8 mouse cellular contexts compared by ENCODE assay signal in genomic region chr8:110940682-110941452, GRCm38 (mm10). TPM values are rescaled to one million over a fixed set of nuclear protein-coding genes. Genes with fewer than 3 reads are reported as not detected.
A peak's percentile ranks its signal among the peaks of the same experiment; 100 is the strongest.
DNase-seq lines count a peak whose midpoint lies in the region; ATAC-seq and TF ChIP-seq lines count a peak whose summit lies in the region.
"Had no signal": no experiment of that assay in that cellular context is flagged by ENCODE, and none has a peak within 500 bp of the region (broad histone marks: within the 10 kb centered on the region; RNA-seq: fewer than 3 reads in every experiment).

No protein-coding gene starts in this region.

- no peak overlapping the region; the same call in 1 of the 2 replicates for H3K9ac ChIP-seq in CH12.LX (ENCODE audit: insufficient read depth, low read depth)
- no peak overlapping the region for H3K9ac ChIP-seq in limb, embryonic 15.5 days

- no peaks in the 10 kb centered on the region for H3K27me3 ChIP-seq in kidney, adult 2 months (replicated peaks; ENCODE audit: control insufficient read depth, insufficient read depth, low read length)
- H3K27me3 ChIP-seq in CH12.LX (replicated peaks), result no peaks in the 10 kb centered on the region
- no peaks in the 10 kb centered on the region for H3K27me3 ChIP-seq in limb, embryonic 15.5 days

- H3K4me1 ChIP-seq in kidney, adult 2 months (ENCODE audit: control insufficient read depth, insufficient read depth, low read length), result peaks cover 15% of the 10 kb centered on the region
- peaks cover 27 to 95% of the 10 kb centered on the region in 2 experiments for H3K4me1 ChIP-seq in CH12.LX (ENCODE audit: control insufficient read depth in 1 of 2, insufficient read depth in 2 of 2)
- peaks cover 40% of the 10 kb centered on the region for H3K4me1 ChIP-seq in limb, embryonic 15.5 days

- dilution Hi-C loops in CH12.LX (cut with MboI; ENCODE audit: extremely low pct_ligation_motif_present, extremely low pct_unique_long_range_greater_than_20kb, low sequenced_read_pairs), result no loop called here

- no peak for ATAC-seq in limb, embryonic 15.5 days (ENCODE audit: insufficient number of reproducible peaks, low FRiP score, low TSS enrichment, low read depth)

- in situ Hi-C loops in CH12.LX (cut with MboI; ENCODE audit: low pct_ligation_motif_present, low pct_unique_long_range_greater_than_20kb, low sequenced_read_pairs), result no loop called here

- peak overlapping the region; percentile 57; the same call in 1 of the 2 replicates for H3K4me2 ChIP-seq in CH12.LX (ENCODE audit: insufficient read depth, low read depth, poor library complexity, severe bottlenecking)
- H3K4me2 ChIP-seq in limb, embryonic 15.5 days, result no peak overlapping the region

- H3K4me3 ChIP-seq in kidney, adult 2 months (ENCODE audit: insufficient read depth, low read depth, low read length), result no peak overlapping the region
- H3K4me3 ChIP-seq in CH12.LX (replicated peaks in 1 of 3; ENCODE audit: low read depth in 2 of 3, low read length in 2 of 3, poor library complexity in 1 of 3), result no peak overlapping the region
- H3K4me3 ChIP-seq in limb, embryonic 15.5 days, result no peak overlapping the region
- H3K4me3 ChIP-seq: hindbrain, embryonic 10.5 days had no signal

- no peak for TF ChIP-seq RAD21 in CH12.LX (IDR thresholded peaks at IDR 0.05; ENCODE audit: low read depth, low read length)

- whole genome bisulfite sequencing in kidney, adult 2 months, result 59% methylated on average over 15 of the region's 15 CpGs
- 75% methylated on average over 15 of the region's 15 CpGs for WGBS in limb, embryonic 15.5 days

- TF ChIP-seq EP300 in CH12.LX (IDR thresholded peaks at IDR 0.05; ENCODE audit: low read length), result no peak

- no peak for TF ChIP-seq POLR2A in kidney, adult 2 months (IDR thresholded peaks at IDR 0.05; ENCODE audit: low read depth, low read length)
- TF ChIP-seq POLR2A in CH12.LX (IDR thresholded peaks at IDR 0.05; ENCODE audit: low read depth, low read length), result no peak

- DNase-seq in kidney, adult 2 months, result no peak
- DNase-seq in kidney, postnatal 36 days, result no peak
- DNase-seq in CH12.LX (ENCODE audit: extremely low read depth), result no peak
- peak; percentile 84 to 88 for DNase-seq in cerebellum, adult 18-20 months
- DNase-seq in spleen, postnatal 36 days (ENCODE audit: low spot score in 2 of 2), result no peak
- DNase-seq in layer of hippocampus, postnatal 25 days (ENCODE audit: extremely low spot score in 1 of 2, low spot score in 1 of 2), result no peak

- TF ChIP-seq CTCF in kidney, adult 2 months (conservative IDR thresholded peaks at IDR 0.05; ENCODE audit: insufficient read depth, insufficient read length, low read depth, low read length), result no peak
- no peak for TF ChIP-seq CTCF in CH12.LX (conservative IDR thresholded peaks at IDR 0.05 in 1 of 2, IDR thresholded peaks at IDR 0.05 in 1 of 2; ENCODE audit: low read depth in 2 of 2, low read length in 2 of 2)

- H3K79me2 ChIP-seq in CH12.LX (replicated peaks; ENCODE audit: control insufficient read depth, extremely low read depth, insufficient read depth, poor library complexity, severe bottlenecking), result peaks cover 37% of the 10 kb centered on the region

- H3K9me3 ChIP-seq in CH12.LX (replicated peaks; ENCODE audit: low read length), result no peaks in the 10 kb centered on the region
- H3K9me3 ChIP-seq in limb, embryonic 15.5 days, result no peaks in the 10 kb centered on the region
- H3K9me3 ChIP-seq: hindbrain, embryonic 10.5 days had no signal

- peak overlapping the region; percentile 72 for H3K27ac ChIP-seq in kidney, adult 2 months (ENCODE audit: insufficient read depth, low read depth, low read length)
- peak overlapping the region; percentile 77 for H3K27ac ChIP-seq in CH12.LX (ENCODE audit: insufficient read depth, low read depth)
- H3K27ac ChIP-seq in limb, embryonic 15.5 days, result peak overlapping the region; percentile 76
- H3K27ac ChIP-seq: hindbrain, embryonic 10.5 days had no signal

- H3K36me3 ChIP-seq in kidney, adult 2 months (ENCODE audit: control insufficient read depth, insufficient read depth, low read length), result no peaks in the 10 kb centered on the region
- peaks cover 0 to 66% of the 10 kb centered on the region in 2 experiments for H3K36me3 ChIP-seq in CH12.LX (replicated peaks in 1 of 2; ENCODE audit: control insufficient read depth in 1 of 2, insufficient read depth in 1 of 2, low read length in 1 of 2)
- H3K36me3 ChIP-seq in limb, embryonic 15.5 days, result no peaks in the 10 kb centered on the region

TF ChIP-seq in CH12.LX, 34 proteins besides CTCF, POLR2A, EP300 and RAD21:
- no peak for TF ChIP-seq IRF4 (IDR thresholded peaks at IDR 0.05; ENCODE audit: low read depth, low read length)
- no peak for TF ChIP-seq KAT2A (IDR thresholded peaks at IDR 0.05; ENCODE audit: insufficient replicate concordance, low read length)
- TF ChIP-seq NRF1 (IDR thresholded peaks at IDR 0.05; ENCODE audit: low read depth, low read length), result no peak
- TF ChIP-seq USF1 (IDR thresholded peaks at IDR 0.05; ENCODE audit: low read depth, low read length), result no peak
- TF ChIP-seq MEF2A (IDR thresholded peaks at IDR 0.05; ENCODE audit: borderline replicate concordance, low read depth, low read length), result no peak
- no peak for TF ChIP-seq MAX (IDR thresholded peaks at IDR 0.05; ENCODE audit: low read length)
- no peak for TF ChIP-seq ELF1 (IDR thresholded peaks at IDR 0.05; ENCODE audit: low read depth, low read length)
- TF ChIP-seq E2F4 (IDR thresholded peaks at IDR 0.05; ENCODE audit: insufficient replicate concordance, low read depth, low read length), result no peak
- TF ChIP-seq USF2 (conservative IDR thresholded peaks at IDR 0.05; ENCODE audit: low read depth, low read length), result no peak
- TF ChIP-seq SIN3A (IDR thresholded peaks at IDR 0.05; ENCODE audit: low read length), result no peak
- TF ChIP-seq ZMIZ1 (IDR thresholded peaks at IDR 0.05; ENCODE audit: low read depth, low read length), result no peak
- TF ChIP-seq BHLHE40 (IDR thresholded peaks at IDR 0.05; ENCODE audit: low read depth, low read length), result no peak
- no peak for TF ChIP-seq POLR2AphosphoS2 (IDR thresholded peaks at IDR 0.05; ENCODE audit: low read depth, low read length)
- no peak for TF ChIP-seq RCOR1 (conservative IDR thresholded peaks at IDR 0.05; ENCODE audit: low read depth, low read length)
- TF ChIP-seq ZKSCAN1 (IDR thresholded peaks at IDR 0.05; ENCODE audit: borderline replicate concordance, low read depth, low read length), result no peak
- no peak for TF ChIP-seq MXI1 (IDR thresholded peaks at IDR 0.05; ENCODE audit: low read depth, low read length)
- no peak for TF ChIP-seq ZNF384 (IDR thresholded peaks at IDR 0.05; ENCODE audit: low read depth, low read length)

RNA-seq across cellular contexts. Expression of gene St3gal2, which starts 21.1 kb away (rescaled TPM):
- polyA plus RNA-seq in kidney, adult 2 months (2012; rRNA removed), result 27.3 and 28.6 TPM in 2 replicates
- total RNA-seq in CH12.LX (2012; rRNA removed), result 14.6 and 16.9 TPM in 2 replicates
- total RNA-seq in CH12.LX (2014; rRNA removed), result 16.4 and 17.0 TPM in 2 replicates
- polyA plus RNA-seq in CH12.LX (2012; ENCODE audit: insufficient read length, low read depth), result 41.4 and 44.5 TPM in 2 replicates
- 29.6 and 32.6 TPM in 2 replicates for polyA plus RNA-seq in limb, embryonic 15.5 days (2015; fragmentation: Nextera tagmentation; extraction: Ambion mirVana)
- total RNA-seq in layer of hippocampus, postnatal 25 days (2021), result 100 to 1,000 TPM in 1 of 2 experiments, 10 to 100 TPM in 1; 95.8 to 101 TPM

RNA-seq across cellular contexts. Expression of gene Fuk, which starts 38.6 kb away (rescaled TPM):
- polyA plus RNA-seq in kidney, adult 2 months (2012; rRNA removed), result 17.9 and 21.3 TPM in 2 replicates
- total RNA-seq in CH12.LX (2012; rRNA removed) (14.3 and 14.4 TPM in 2 replicates), CH12.LX (2014; rRNA removed) (6.6 and 6.8 TPM in 2 replicates)
- polyA plus RNA-seq in CH12.LX (2012; ENCODE audit: insufficient read length, low read depth), result 6.4 and 7.0 TPM in 2 replicates
- polyA plus RNA-seq in limb, embryonic 15.5 days (2015; fragmentation: Nextera tagmentation; extraction: Ambion mirVana), result 10.9 and 12.2 TPM in 2 replicates
- total RNA-seq in layer of hippocampus, postnatal 25 days (2021), result 10 to 100 TPM; 20.9 to 23.1 TPM

RNA-seq across cellular contexts. Expression of gene Ddx19a, which starts 56.7 kb away (rescaled TPM):
- polyA plus RNA-seq in kidney, adult 2 months (2012; rRNA removed), result 21.6 and 24.3 TPM in 2 replicates
- total RNA-seq in CH12.LX (2012; rRNA removed) (28.8 and 36.4 TPM in 2 replicates), CH12.LX (2014; rRNA removed) (19.0 and 23.1 TPM in 2 replicates)
- polyA plus RNA-seq in CH12.LX (2012; ENCODE audit: insufficient read length, low read depth), result 96.5 and 107 TPM in 2 replicates
- polyA plus RNA-seq in limb, embryonic 15.5 days (2015; fragmentation: Nextera tagmentation; extraction: Ambion mirVana), result 12.4 and 15.9 TPM in 2 replicates
- total RNA-seq in layer of hippocampus, postnatal 25 days (2021), result 10 to 100 TPM; 26.4 to 32.6 TPM

Comparison
In these comparisons a context has a peak if more than half of its experiments do, and no peak if none do; other contexts are left out.
1. DNase-seq: peak in cerebellum, adult 18-20 months (2 of 2); none in kidney, adult 2 months (single experiment), kidney, postnatal 36 days (0 of 2), CH12.LX (single experiment), spleen, postnatal 36 days (0 of 2) and layer of hippocampus, postnatal 25 days (0 of 2).
2. Peak in every context shown above with its lines, with median percentiles within 50 percentile points of each other: H3K27ac ChIP-seq.